24 mouse cellular contexts compared by ENCODE assay signal in genomic region chrX:17725780-17726220, GRCm38 (mm10).
DNase-seq lines count a peak whose midpoint lies in the region; ATAC-seq and TF ChIP-seq lines count a peak whose summit lies in the region.
"Had no signal": no experiment of that assay in that cellular context is flagged by ENCODE, and none has a peak within 500 bp of the region (broad histone marks: within the 10 kb centered on the region; RNA-seq: fewer than 3 reads in every experiment).

No protein-coding gene starts in this region.

- H3K4me3 ChIP-seq in heart, embryonic 12.5 days: no peak overlapping the region
- H3K4me3 ChIP-seq in midbrain, embryonic 10.5 days: no peak overlapping the region
- H3K4me3 ChIP-seq in midbrain, postnatal 0 days (ENCODE audit: low read depth, low read length): no peak overlapping the region
- H3K4me3 ChIP-seq in ES-E14 (ENCODE audit: insufficient read depth in 1 of 2, low read depth in 1 of 2, low read length in 2 of 2, poor library complexity in 1 of 2, severe bottlenecking in 1 of 2): no peak overlapping the region
- no peak overlapping the region for H3K4me3 ChIP-seq in embryonic facial prominence, embryonic 10.5 days
- H3K4me3 ChIP-seq: embryonic facial prominence, embryonic 12.5 days; erythroblast, embryonic 14.5 days; liver, embryonic 12.5 days; neural tube, embryonic 13.5 days; stomach, embryonic 15.5 days had no signal

- no peak overlapping the region for H3K27ac ChIP-seq in heart, embryonic 12.5 days (ENCODE audit: poor library complexity, severe bottlenecking)
- peak overlapping the region; percentile 76 for H3K27ac ChIP-seq in midbrain, embryonic 10.5 days (replicated peaks)
- no peak overlapping the region for H3K27ac ChIP-seq in midbrain, postnatal 0 days (ENCODE audit: low read depth, low read length)
- peak overlapping the region; percentile 80 for H3K27ac ChIP-seq in ES-E14 (ENCODE audit: insufficient read depth, low read depth, low read length, poor library complexity, severe bottlenecking)
- 0 out of 2 replicates have a peak overlapping the region, but pooled peaks have one; percentile 35 for H3K27ac ChIP-seq in embryonic facial prominence, embryonic 10.5 days (replicated peaks)
- H3K27ac ChIP-seq: embryonic facial prominence, embryonic 12.5 days; kidney, postnatal 0 days; liver, embryonic 12.5 days; neural tube, embryonic 13.5 days; stomach, embryonic 15.5 days had no signal

- no peak overlapping the region for H3K4me2 ChIP-seq in heart, embryonic 12.5 days
- no peak overlapping the region for H3K4me2 ChIP-seq in midbrain, postnatal 0 days (ENCODE audit: low read depth, low read length, poor library complexity, severe bottlenecking)
- H3K4me2 ChIP-seq: embryonic facial prominence, embryonic 12.5 days; liver, embryonic 12.5 days; neural tube, embryonic 13.5 days; stomach, embryonic 15.5 days had no signal

- intact Hi-C loops in heart, postnatal 10 days (cut with DNase I): no loop called here

- H3K36me3 ChIP-seq in heart, embryonic 12.5 days: no peaks in the 10 kb centered on the region
- H3K36me3 ChIP-seq in midbrain, embryonic 10.5 days: no peaks in the 10 kb centered on the region
- H3K36me3 ChIP-seq in midbrain, postnatal 0 days (ENCODE audit: insufficient read depth, low read length): no peaks in the 10 kb centered on the region
- no peaks in the 10 kb centered on the region for H3K36me3 ChIP-seq in ES-E14 (ENCODE audit: control insufficient read depth, insufficient read depth, low read length, poor library complexity, severe bottlenecking)
- no peaks in the 10 kb centered on the region for H3K36me3 ChIP-seq in embryonic facial prominence, embryonic 10.5 days (replicated peaks)
- H3K36me3 ChIP-seq: embryonic facial prominence, embryonic 12.5 days; liver, embryonic 12.5 days; neural tube, embryonic 13.5 days; stomach, embryonic 15.5 days had no signal

- in situ Hi-C loops in ES-E14 (cut with MboI; ENCODE audit: low sequenced_read_pairs in 2 of 2, unreplicated experiment in 2 of 2): no loop called here

- TF ChIP-seq CTCF in midbrain, postnatal 0 days (IDR thresholded peaks at IDR 0.05): no peak

- peak; percentile 4; the same call in 1 of the 2 replicates for ATAC-seq in heart, embryonic 12.5 days (ENCODE audit: insufficient number of reproducible peaks, low FRiP score)
- no peak; the same call in 1 of the 2 replicates for ATAC-seq in midbrain, postnatal 0 days (ENCODE audit: low FRiP score)
- ATAC-seq: activated CD4-positive, CD25-positive, alpha-beta regulatory T cell, adult 4 months; intestine, embryonic 16.5 days; liver, embryonic 12.5 days had no signal

- H3K4me1 ChIP-seq in heart, embryonic 12.5 days (replicated peaks): no peaks in the 10 kb centered on the region
- H3K4me1 ChIP-seq in midbrain, embryonic 10.5 days: peaks cover 11% of the 10 kb centered on the region
- H3K4me1 ChIP-seq in midbrain, postnatal 0 days (ENCODE audit: insufficient read depth, low read length): no peaks in the 10 kb centered on the region
- peaks cover 0 to 5% of the 10 kb centered on the region in 2 experiments; a peak in 1 of 4 replicates for H3K4me1 ChIP-seq in ES-E14 (ENCODE audit: control insufficient read depth in 2 of 2, insufficient read depth in 2 of 2, low read length in 2 of 2, poor library complexity in 1 of 2)
- no peaks in the 10 kb centered on the region for H3K4me1 ChIP-seq in embryonic facial prominence, embryonic 10.5 days
- H3K4me1 ChIP-seq: embryonic facial prominence, embryonic 12.5 days; liver, embryonic 12.5 days; stomach, embryonic 15.5 days had no signal

- H3K27me3 ChIP-seq in heart, embryonic 12.5 days (replicated peaks): no peaks in the 10 kb centered on the region
- H3K27me3 ChIP-seq in midbrain, embryonic 10.5 days (ENCODE audit: low read depth, poor library complexity, severe bottlenecking): no peaks in the 10 kb centered on the region
- no peaks in the 10 kb centered on the region for H3K27me3 ChIP-seq in midbrain, postnatal 0 days (ENCODE audit: insufficient read depth, low read length)
- H3K27me3 ChIP-seq in embryonic facial prominence, embryonic 10.5 days (replicated peaks; ENCODE audit: low read depth, poor library complexity, severe bottlenecking): no peaks in the 10 kb centered on the region
- H3K27me3 ChIP-seq: embryonic facial prominence, embryonic 12.5 days; liver, embryonic 12.5 days; neural tube, embryonic 13.5 days; stomach, embryonic 15.5 days had no signal

- H3K9me3 ChIP-seq in heart, embryonic 12.5 days (replicated peaks): no peaks in the 10 kb centered on the region
- no peaks in the 10 kb centered on the region for H3K9me3 ChIP-seq in midbrain, embryonic 10.5 days (replicated peaks)
- no peaks in the 10 kb centered on the region for H3K9me3 ChIP-seq in midbrain, postnatal 0 days (ENCODE audit: low read length)
- no peaks in the 10 kb centered on the region for H3K9me3 ChIP-seq in ES-E14 (ENCODE audit: control insufficient read depth, insufficient read depth, low read depth, low read length)
- no peaks in the 10 kb centered on the region for H3K9me3 ChIP-seq in embryonic facial prominence, embryonic 10.5 days
- H3K9me3 ChIP-seq: embryonic facial prominence, embryonic 12.5 days; liver, embryonic 12.5 days; neural tube, embryonic 13.5 days; stomach, embryonic 15.5 days had no signal

- 52% methylated on average over 5 of the region's 5 CpGs for WGBS in heart, embryonic 12.5 days
- WGBS in midbrain, embryonic 10.5 days: 66% methylated on average over 5 of the region's 5 CpGs
- WGBS in midbrain, postnatal 0 days: 51% methylated on average over 5 of the region's 5 CpGs
- 68% methylated on average over 5 of the region's 5 CpGs for WGBS in embryonic facial prominence, embryonic 10.5 days

- H3K9ac ChIP-seq in heart, embryonic 12.5 days: no peak overlapping the region
- H3K9ac ChIP-seq in midbrain, postnatal 0 days (replicated peaks; ENCODE audit: low read length, poor library complexity, severe bottlenecking): no peak overlapping the region
- no peak overlapping the region for H3K9ac ChIP-seq in ES-E14 (ENCODE audit: insufficient read depth, low read depth, low read length, poor library complexity, severe bottlenecking)
- H3K9ac ChIP-seq: embryonic facial prominence, embryonic 12.5 days; forebrain, postnatal 0 days; liver, embryonic 12.5 days; neural tube, embryonic 13.5 days; stomach, embryonic 15.5 days had no signal

- DNase-seq in heart, postnatal 10 days: no peak
- DNase-seq in midbrain, embryonic 10.5 days (ENCODE audit: low spot score): no peak
- no peak for DNase-seq in midbrain, postnatal 0 days (ENCODE audit: low spot score)
- no peak for DNase-seq in ES-E14 (ENCODE audit: low read depth, low spot score)
- DNase-seq in embryonic facial prominence, embryonic 10.5 days (ENCODE audit: low spot score): no peak
- no peak for DNase-seq in frontal cortex, adult 2 months (ENCODE audit: extremely low spot score in 1 of 2, low spot score in 1 of 2)
- no peak for DNase-seq in urinary bladder, adult 2 months (ENCODE audit: low spot score)
- DNase-seq: adrenal gland, adult 2 months; B cell, adult 2 months; gastrocnemius, postnatal 10 days; kidney, adult 8-10 months; kidney, postnatal 4 days; layer of hippocampus, postnatal 36 days; lung, postnatal 14 days had no signal

TF ChIP-seq in ES-E14, 5 proteins besides CTCF, POLR2A, EP300 and RAD21:
- TF ChIP-seq ZC3H11A (IDR thresholded peaks at IDR 0.05; ENCODE audit: borderline replicate concordance, low read depth, low read length) (no peak), HCFC1 (IDR thresholded peaks at IDR 0.05; ENCODE audit: borderline replicate concordance, insufficient read depth, low read length) (no peak), MAFK (IDR thresholded peaks at IDR 0.05; ENCODE audit: insufficient read depth, low read depth, low read length) (no peak), CHD2 (IDR thresholded peaks at IDR 0.05; ENCODE audit: low read depth, low read length) (no peak)

Comparison
In these comparisons a context has a peak if more than half of its experiments do, and no peak if none do; other contexts are left out.
1. H3K27ac ChIP-seq: peak in midbrain, embryonic 10.5 days (single experiment), ES-E14 (single experiment) and embryonic facial prominence, embryonic 10.5 days (single experiment); none in heart, embryonic 12.5 days (single experiment) and midbrain, postnatal 0 days (single experiment).